Mouse (Mus musculus) layer of hippocampus, adult 8-10 months (tissue): Measurements from ENCODE around the gene Tdrd3. TPM values are rescaled to one million over a fixed set of nuclear protein-coding genes. Genes with fewer than 3 reads are reported as not detected.

Source experiments
- DNase-seq, 2 experiments: peaks; one replicate each; pipeline ENCODE4 v3.0.0; 2022; ENCODE audit warnings: low spot score in 2 of 2
- total RNA-seq, 4 experiments: library from RNA; stranded (reverse); gene quantifications; 2 replicates each; pipeline ENCODE4 v1.2.4; 2022

Tdrd3 gene
- total RNA-seq, 4 experiments from 2014 or later: 28.0 to 30.4 (median 28.6) TPM

DNA sequence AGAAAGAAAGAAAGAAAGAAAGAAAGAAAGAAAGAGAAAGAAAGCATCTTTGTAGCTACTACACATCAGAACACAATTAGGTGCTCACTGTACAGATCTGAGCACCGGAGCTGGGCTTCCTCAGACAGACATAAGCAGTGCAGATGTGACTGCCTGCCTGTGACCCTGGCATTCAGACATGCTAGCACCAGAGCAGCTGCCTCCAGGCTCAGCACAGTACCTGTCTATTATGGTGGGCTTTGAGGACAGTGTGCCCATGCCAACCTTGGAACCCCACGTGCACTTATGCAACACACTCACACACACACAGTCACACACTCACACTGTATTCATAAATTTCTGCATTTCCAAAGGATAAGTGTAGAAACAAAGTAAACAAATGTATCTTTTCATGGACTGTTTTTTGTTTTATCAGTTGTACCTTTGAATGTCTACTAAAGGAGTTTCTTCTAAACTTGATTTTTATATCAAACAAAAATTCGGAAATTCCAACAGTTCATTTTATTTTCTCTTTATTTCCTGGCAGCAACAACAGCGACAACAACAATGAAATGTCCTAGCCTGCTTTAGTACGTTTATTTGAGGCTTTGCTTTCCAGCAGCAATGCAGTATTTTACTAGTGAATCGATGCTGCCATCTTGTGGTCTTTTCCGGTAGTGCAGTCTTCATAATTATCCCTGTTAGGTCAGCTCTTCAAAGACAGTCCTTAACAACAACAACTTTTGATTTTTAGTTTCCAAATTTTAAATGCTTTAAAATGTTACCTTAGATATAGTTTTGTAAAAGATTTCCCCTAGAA, 35.4 kb downstream of the Tdrd3 start:
- peak in 1 of 2 experiments; percentile 82 for DNase-seq

GRCm38 (mm10) chr14:87455630-87456175, 39.3 kb downstream of the Tdrd3 start:
- DNase-seq: no peak

DNA sequence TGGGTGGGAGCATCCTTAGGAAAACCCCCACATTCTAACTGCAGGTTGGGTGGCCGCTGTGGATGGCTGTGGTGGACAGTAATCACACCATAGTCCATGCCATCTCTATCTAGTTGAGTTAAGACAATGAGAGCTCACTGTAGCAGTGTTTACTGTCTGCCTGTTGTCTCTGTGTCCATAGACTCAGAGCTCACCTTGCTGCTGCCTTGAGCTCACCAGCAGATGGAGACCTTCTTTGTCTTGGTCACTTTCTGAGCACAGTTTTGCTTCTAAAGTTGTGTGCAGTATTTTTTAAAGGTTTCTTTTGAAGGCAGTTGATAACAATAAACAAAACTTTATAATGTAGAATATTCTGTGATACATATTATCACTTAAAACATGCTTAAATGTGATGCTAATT, 43.3 kb downstream of the Tdrd3 start:
- no peak for DNase-seq

DNA sequence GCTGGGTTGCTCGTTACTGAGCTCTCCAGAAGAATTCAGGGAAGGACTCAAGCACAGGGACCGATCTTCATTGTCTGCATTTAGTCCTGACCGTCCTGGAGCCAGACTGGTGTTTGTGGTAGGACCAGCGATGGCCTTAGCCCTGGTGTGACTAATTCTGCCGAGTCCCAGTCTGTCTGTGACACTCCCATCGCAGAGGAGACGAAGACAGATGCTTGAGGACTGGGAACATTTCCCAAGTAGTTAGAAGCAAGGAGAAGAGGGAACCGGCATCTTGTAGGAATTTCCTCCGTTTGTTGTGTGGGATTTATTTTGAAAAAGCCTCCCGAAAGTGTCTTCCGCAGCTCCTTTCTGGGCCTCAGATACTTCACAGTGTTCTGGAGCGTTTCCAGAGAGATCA, 45.1 kb downstream of the Tdrd3 start:
- DNase-seq: no peak

DNA sequence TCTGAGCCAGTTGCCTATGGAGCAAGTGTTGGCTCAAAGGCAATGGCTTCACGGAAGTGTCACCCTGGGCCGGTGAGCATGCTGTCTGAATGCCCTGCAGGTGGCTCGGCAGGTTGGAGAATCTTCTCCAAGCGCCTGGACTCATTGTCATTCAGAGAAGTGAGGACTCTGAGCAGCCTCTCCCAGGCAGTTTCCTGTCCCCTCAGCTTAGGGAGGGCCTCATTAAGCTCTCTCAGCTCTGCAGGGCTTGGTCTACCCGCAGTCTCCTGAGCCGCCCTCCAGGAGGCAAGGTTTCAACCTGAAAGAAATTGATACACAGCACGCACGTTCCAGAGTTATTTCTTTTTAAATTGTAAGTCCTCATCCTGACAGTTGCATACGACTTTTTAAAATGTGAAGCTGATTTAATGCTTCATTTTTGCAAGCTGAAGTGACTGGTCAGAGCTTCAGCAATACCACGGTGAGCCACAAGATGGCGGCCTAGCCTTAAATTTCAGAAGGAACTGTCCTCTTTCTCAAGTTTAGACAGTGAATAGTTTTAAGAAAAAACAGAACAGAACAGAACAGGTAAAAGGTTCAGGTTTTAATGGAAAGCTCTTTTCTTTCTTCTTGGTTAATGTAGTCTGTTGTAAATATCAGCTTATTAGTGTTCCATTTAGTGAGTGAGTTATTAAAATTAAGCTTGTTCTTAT, 47.7 kb downstream of the Tdrd3 start:
- peak; percentile 53 to 88 for DNase-seq

- no peak for DNase-seq
Observed at GRCm38 (mm10) chr14:87464655-87465054, 48.2 kb downstream of the Tdrd3 start.

- no peak for DNase-seq
Observed at GRCm38 (mm10) chr14:87467586-87467985, 51.1 kb downstream of the Tdrd3 start.

DNA sequence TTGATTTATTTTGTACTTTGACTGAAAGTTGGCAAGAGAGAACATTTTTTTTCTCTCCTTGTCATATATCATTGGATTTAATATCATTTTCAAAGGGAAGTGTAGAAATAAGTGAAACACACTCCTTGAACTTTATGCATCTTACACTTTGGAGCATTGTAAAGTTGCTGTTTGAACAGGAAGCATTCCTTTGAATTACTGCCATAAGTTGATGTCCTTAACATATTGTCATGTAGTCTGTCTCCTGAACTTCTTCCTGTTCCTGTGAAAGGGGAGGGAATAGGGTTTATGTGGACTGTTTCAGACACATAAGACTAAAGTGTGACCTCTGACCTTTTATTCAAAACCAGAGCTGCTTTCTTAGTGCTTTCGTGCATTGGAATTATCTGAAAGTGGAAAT, 55.1 kb downstream of the Tdrd3 start:
- no peak for DNase-seq

DNA sequence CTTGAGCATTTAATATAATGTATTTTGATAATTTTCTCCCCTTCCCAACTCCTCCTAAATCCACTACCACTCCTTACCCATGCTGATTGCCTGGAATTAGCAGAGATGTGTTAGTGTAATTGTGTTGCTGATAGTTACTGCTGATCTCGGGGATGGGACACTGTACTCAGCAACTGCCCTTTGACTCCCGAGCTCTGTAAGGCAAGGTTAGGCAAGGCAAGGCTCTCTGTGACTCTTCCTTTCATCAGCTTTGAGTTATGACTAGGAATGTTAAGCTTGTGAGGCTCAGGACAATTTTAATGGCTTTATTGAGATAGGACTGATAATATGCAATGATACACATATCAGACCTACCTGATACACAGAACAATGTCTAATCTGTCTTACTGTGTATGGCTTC, 56.3 kb downstream of the Tdrd3 start:
- DNase-seq: no peak

DNA sequence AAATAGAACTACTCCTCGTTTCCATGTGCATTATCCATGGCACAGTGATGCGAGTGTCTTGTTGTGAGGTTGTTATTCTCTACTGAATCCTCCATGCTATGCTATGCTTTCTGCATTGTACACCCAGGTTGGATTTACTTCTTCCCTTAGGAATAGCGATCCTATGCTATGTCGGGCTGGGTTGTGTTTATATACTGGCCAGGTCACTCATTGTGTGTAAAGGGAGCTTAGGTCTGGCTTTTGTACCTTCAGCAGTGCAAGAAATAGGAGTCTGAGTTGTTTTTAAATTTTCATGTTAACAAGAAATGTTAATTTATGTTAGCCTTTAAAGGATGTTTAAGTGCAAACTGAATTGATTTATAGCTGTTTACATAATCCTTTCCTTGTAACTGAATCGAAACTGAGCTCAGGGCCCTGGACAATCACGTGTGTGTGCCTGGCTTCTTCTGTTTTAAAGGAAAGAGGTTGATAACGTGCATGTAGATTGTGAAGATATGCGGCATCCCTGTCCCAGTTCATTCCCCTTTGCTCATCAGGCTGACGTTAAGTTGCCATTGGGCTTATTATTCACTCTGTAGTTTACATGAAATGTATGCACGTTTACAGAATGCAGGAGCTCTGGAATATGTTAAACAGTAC, 59.4 kb downstream of the Tdrd3 start:
- DNase-seq: no peak

GRCm38 (mm10) chr14:87478339-87478951, 62.0 kb downstream of the Tdrd3 start:
- DNase-seq: no peak

DNA sequence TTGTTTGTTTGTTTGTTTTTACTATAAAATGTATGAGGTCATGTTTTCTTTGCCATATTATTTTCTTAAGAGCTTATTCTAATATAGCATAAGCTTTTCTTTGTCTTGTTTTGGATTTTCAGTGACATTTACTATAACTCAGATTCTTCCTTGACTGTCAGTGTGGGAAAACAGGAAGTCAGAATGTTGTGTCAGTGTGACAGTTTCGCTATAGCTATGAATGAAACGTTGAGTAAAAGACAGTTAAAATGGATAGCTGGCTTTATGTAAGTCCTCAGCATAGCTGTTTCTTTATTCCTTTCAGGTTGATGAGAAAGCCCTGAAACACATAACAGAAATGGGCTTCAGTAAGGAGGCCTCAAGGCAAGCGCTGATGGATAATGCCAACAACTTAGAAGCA, 69.4 kb downstream of the Tdrd3 start:
- DNase-seq: no peak

- DNase-seq: no peak
Observed at GRCm38 (mm10) chr14:87497955-87498594, 81.6 kb downstream of the Tdrd3 start.

DNA sequence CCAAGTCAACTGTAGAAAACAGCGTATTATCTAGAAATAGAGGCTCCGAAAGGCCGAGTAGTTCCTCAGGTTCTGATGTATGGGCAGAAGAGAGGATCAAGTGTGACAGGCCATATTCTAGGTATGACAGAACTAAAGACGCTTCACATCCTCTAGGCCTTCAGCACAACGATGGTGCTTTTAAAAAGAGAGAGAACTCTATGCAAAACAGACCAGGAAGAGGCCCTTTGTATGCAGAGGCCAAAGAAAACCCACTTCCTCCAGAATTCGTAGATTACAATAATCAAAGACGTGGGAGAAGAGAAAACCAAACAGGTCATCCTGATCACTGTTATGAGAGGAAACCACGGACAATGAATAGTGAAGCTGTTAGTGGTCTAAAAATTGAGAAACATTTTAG, 89.5 kb downstream of the Tdrd3 start:
- DNase-seq: no peak

- DNase-seq: no peak
Observed at GRCm38 (mm10) chr14:87515281-87515680, 98.8 kb downstream of the Tdrd3 start.

DNA sequence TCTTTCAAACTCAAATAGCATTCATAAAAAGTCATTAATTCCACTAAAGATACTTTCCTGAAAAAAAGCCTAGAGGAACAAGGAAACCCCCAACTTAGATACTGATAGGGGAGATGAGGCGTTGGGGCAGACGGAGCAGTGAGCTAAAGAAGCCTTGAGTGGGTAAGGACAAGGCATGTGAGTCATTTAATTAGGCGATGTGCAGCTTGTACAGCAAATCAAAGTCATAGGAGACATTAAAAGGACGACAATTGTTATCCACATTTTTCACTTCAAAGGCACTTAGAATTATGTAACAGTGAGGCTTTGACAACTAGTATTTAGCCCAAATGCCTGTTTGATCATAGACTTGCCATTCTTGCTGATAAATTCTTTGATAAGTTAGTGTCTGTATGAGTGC, 100.9 kb downstream of the Tdrd3 start:
- no peak for DNase-seq

GRCm38 (mm10) chr14:87531847-87532246, 115.4 kb downstream of the Tdrd3 start:
- DNase-seq: no peak

DNA sequence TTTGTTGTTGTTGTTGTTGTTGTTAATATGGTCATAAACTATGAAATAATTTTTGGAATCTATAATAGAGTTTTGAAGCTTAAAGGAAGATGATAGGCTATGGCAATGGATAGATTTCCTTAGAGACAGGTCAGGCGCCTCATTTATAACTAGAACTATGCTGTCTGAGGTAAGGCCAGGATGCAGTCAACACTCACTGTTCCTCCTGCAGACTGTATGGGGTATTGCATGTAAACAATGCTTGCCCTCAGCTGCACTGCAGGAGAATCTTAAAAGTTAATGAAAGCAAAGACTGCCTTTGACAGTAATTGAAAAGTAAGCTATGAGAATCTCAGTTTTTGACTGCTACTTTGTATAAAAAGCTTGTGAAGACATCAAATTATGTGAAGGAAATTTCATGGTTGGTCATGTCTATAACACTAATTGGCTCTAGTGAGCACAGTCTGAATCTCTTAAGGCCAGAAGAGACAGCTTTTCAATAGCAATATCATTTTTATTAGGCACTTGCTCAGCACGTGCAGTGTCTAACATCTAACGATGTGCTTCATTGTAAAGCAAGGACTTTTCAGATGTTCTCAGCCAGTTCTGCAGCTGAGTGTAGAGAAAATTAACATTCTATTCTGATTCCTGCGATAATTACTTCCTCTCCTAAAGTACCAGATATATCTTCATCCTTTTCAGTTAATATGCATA, 120.8 kb downstream of the Tdrd3 start:
- DNase-seq: no peak

GRCm38 (mm10) chr14:87549986-87550385, 133.5 kb downstream of the Tdrd3 start:
- no peak for DNase-seq

DNA sequence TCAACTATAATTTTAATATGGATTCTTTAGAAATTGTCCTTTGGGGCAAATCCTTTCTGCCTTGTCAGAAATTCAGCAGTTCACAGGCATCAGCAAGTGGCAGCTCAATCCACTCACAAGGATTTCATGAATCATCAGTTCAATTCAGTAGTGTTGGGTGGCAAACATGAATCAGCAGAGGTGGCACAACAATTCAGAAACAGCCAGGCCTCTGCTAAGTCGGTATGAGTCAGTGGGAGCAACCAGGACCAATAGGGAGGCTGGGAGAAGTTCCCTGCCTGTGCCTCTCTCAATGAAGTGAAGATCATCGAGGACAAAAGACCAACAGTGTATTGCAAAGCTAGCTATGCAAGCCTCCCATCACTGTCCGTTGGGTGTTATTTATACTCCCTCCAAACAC, 135.8 kb downstream of the Tdrd3 start:
- no peak for DNase-seq

DNA sequence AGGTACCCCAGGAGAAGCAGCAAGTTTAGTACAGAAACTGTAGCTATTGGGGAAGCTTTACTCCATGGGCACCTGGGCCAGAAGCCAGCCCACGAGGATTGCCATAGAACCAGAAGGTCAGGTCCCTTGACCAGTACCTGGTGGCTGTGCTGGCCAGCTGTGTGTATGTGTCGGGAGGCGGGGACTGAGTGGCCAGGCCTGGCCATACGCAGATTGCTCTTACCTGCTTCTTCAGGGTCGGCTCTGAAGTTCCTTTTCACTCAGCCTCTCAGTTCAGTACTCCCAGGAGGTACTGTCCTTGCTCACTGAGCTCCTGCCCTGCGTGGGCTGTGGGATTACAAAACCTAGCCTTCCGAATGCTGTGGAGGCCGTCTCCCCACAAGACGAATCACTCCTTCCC, 147.4 kb downstream of the Tdrd3 start:
- DNase-seq: no peak
